7 mouse cellular contexts compared by ENCODE assay signal in the genomic region with DNA sequence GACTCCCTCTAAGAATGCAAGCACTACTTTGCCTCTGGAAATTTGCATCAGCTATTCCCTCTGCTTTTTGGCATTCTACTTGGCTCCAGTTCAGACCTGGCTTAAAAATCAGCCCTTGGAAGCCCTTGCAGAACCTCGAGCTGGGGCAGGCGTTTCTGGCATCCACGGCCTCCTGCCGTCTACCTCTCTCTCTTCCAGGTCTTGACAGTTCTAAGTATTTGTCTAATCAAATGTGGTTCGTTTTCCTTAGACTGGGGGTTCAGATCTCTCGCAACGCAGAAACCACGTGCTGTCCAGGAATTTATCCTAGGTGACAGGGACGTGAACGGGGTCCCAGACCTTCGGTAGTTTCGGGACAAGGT. TPM values are rescaled to one million over a fixed set of nuclear protein-coding genes. Genes with fewer than 3 reads are reported as not detected.
DNase-seq lines count a peak whose midpoint lies in the region; ATAC-seq and TF ChIP-seq lines count a peak whose summit lies in the region.

No protein-coding gene starts in this region.

- no peak for TF ChIP-seq CTCF in ES-Bruce4 (IDR thresholded peaks at IDR 0.05; ENCODE audit: low read depth, low read length)

- no peak for TF ChIP-seq POLR2A in ES-Bruce4 (IDR thresholded peaks at IDR 0.05; ENCODE audit: insufficient read depth, low read length)

- peak overlapping the region; percentile 84 for H3K9ac ChIP-seq in ES-Bruce4 (ENCODE audit: low read depth, poor library complexity, severe bottlenecking)
- peak overlapping the region; percentile 97 for H3K9ac ChIP-seq in embryonic facial prominence, embryonic 14.5 days (ENCODE audit: low read depth, low read length)
- H3K9ac ChIP-seq in heart, embryonic 14.5 days (ENCODE audit: low read length): peak overlapping the region; percentile 96

- H3K4me3 ChIP-seq in ES-Bruce4 (ENCODE audit: low read depth, low read length): peak overlapping the region; percentile 83
- H3K4me3 ChIP-seq in embryonic facial prominence, embryonic 14.5 days (ENCODE audit: low read depth, low read length): peak overlapping the region; percentile 78
- peak overlapping the region; percentile 64 to 70 for H3K4me3 ChIP-seq in heart, embryonic 14.5 days (ENCODE audit: control insufficient read depth in 1 of 2, insufficient read depth in 1 of 2, low read depth in 1 of 2, low read length in 2 of 2)

- no peak for TF ChIP-seq EP300 in ES-Bruce4 (IDR thresholded peaks at IDR 0.05; ENCODE audit: insufficient read depth, low read depth, low read length)

- H3K4me2 ChIP-seq in embryonic facial prominence, embryonic 14.5 days (ENCODE audit: low read depth, low read length): peak overlapping the region; percentile 81
- H3K4me2 ChIP-seq in heart, embryonic 14.5 days (ENCODE audit: low read length): peak overlapping the region; percentile 80

- DNase-seq in 3T3-L1 (ENCODE audit: low read depth, low spot score): peak; percentile 70
- peak; percentile 87 for DNase-seq in embryonic facial prominence, embryonic 14.5 days (ENCODE audit: low spot score)
- peak; percentile 67 for DNase-seq in kidney, postnatal 14 days
- peak; percentile 70 for DNase-seq in lung, postnatal 10 days
- no peak for DNase-seq in retina, postnatal 1 day

- ATAC-seq in embryonic facial prominence, embryonic 14.5 days (ENCODE audit: low read depth): peak; percentile 26; the same call in 1 of the 2 replicates
- ATAC-seq in heart, embryonic 14.5 days (ENCODE audit: insufficient number of reproducible peaks, insufficient read depth, low FRiP score, low read depth): no peak; the same call in 1 of the 2 replicates

- H3K27ac ChIP-seq in ES-Bruce4 (ENCODE audit: insufficient read depth, low read length): peak overlapping the region; percentile 84; the same call in 1 of the 2 replicates
- peak overlapping the region; percentile 100 for H3K27ac ChIP-seq in embryonic facial prominence, embryonic 14.5 days (replicated peaks; ENCODE audit: low read depth, low read length)
- H3K27ac ChIP-seq in heart, embryonic 14.5 days (replicated peaks in 1 of 2; ENCODE audit: control insufficient read depth in 1 of 2, insufficient read depth in 1 of 2, low read depth in 2 of 2, low read length in 2 of 2): peak overlapping the region; percentile 89 to 99

- peaks cover 2% of the 10 kb centered on the region for H3K4me1 ChIP-seq in ES-Bruce4 (ENCODE audit: control insufficient read depth, insufficient read depth, low read length)
- peaks cover 29% of the 10 kb centered on the region for H3K4me1 ChIP-seq in embryonic facial prominence, embryonic 14.5 days (ENCODE audit: control insufficient read depth, insufficient read depth, low read length)
- H3K4me1 ChIP-seq in heart, embryonic 14.5 days (ENCODE audit: control insufficient read depth in 2 of 2, insufficient read depth in 2 of 2, low read length in 2 of 2): peaks cover 11 to 24% of the 10 kb centered on the region in 2 experiments

- no peaks in the 10 kb centered on the region for H3K27me3 ChIP-seq in ES-Bruce4 (ENCODE audit: control insufficient read depth, insufficient read depth, low read length, poor library complexity, severe bottlenecking)
- H3K27me3 ChIP-seq in embryonic facial prominence, embryonic 14.5 days (replicated peaks; ENCODE audit: control insufficient read depth, insufficient read depth, low read length): no peaks in the 10 kb centered on the region
- peaks cover 27% of the 10 kb centered on the region for H3K27me3 ChIP-seq in heart, embryonic 14.5 days (ENCODE audit: control insufficient read depth, insufficient read depth, low read length)

- no peaks in the 10 kb centered on the region for H3K36me3 ChIP-seq in ES-Bruce4 (ENCODE audit: control insufficient read depth, insufficient read depth, low read length, poor library complexity, severe bottlenecking)
- peaks cover 9% of the 10 kb centered on the region for H3K36me3 ChIP-seq in embryonic facial prominence, embryonic 14.5 days (ENCODE audit: control insufficient read depth, insufficient read depth, low read length)
- peaks cover 4% of the 10 kb centered on the region; the same call in 1 of the 2 replicates for H3K36me3 ChIP-seq in heart, embryonic 14.5 days (ENCODE audit: control insufficient read depth, insufficient read depth, low read length)

- 0% methylated on average over 12 of the region's 12 CpGs for WGBS in embryonic facial prominence, embryonic 14.5 days
- WGBS in heart, embryonic 14.5 days: under 1% methylated on average over 12 of the region's 12 CpGs

- H3K9me3 ChIP-seq in ES-Bruce4 (replicated peaks; ENCODE audit: control insufficient read depth, insufficient read depth, low read length, poor library complexity, severe bottlenecking): no peaks in the 10 kb centered on the region
- H3K9me3 ChIP-seq in embryonic facial prominence, embryonic 14.5 days (ENCODE audit: control insufficient read depth, low read length): no peaks in the 10 kb centered on the region
- no peaks in the 10 kb centered on the region for H3K9me3 ChIP-seq in heart, embryonic 14.5 days (ENCODE audit: control insufficient read depth, low read length)

RNA-seq across cellular contexts. Expression of a gene that starts 0.3 kb away (rescaled TPM):
- 12.3 and 13.1 TPM in 2 replicates for polyA plus RNA-seq in ES-Bruce4 (2011; ENCODE audit: insufficient read depth, insufficient read length, low read depth, missing spikeins)
- 31.3 and 36.6 TPM in 2 replicates for polyA plus RNA-seq in embryonic facial prominence, embryonic 14.5 days (2014; fragmentation: Nextera tagmentation; extraction: Ambion mirVana)
- 23.7 and 28.2 TPM in 2 replicates for polyA plus RNA-seq in heart, embryonic 14.5 days (2014; fragmentation: Nextera tagmentation; extraction: Ambion mirVana)

RNA-seq across cellular contexts. Expression of a gene that starts 5.8 kb away (rescaled TPM):
- polyA plus RNA-seq in ES-Bruce4 (2011; ENCODE audit: insufficient read depth, insufficient read length, low read depth, missing spikeins): not detected in 2 replicates
- 0.19 and 0.22 TPM in 2 replicates for polyA plus RNA-seq in embryonic facial prominence, embryonic 14.5 days (2014; fragmentation: Nextera tagmentation; extraction: Ambion mirVana)
- polyA plus RNA-seq in heart, embryonic 14.5 days (2014; fragmentation: Nextera tagmentation; extraction: Ambion mirVana): 0.38 TPM in 1 of 2 replicates, not detected in the other

RNA-seq across cellular contexts. Expression of a gene that starts 24.0 kb away (rescaled TPM):
- polyA plus RNA-seq in ES-Bruce4 (2011; ENCODE audit: insufficient read depth, insufficient read length, low read depth, missing spikeins): 7.2 and 8.2 TPM in 2 replicates
- polyA plus RNA-seq in embryonic facial prominence, embryonic 14.5 days (2014; fragmentation: Nextera tagmentation; extraction: Ambion mirVana): 11.4 and 12.0 TPM in 2 replicates
- polyA plus RNA-seq in heart, embryonic 14.5 days (2014; fragmentation: Nextera tagmentation; extraction: Ambion mirVana): 7.4 and 8.0 TPM in 2 replicates

RNA-seq across cellular contexts. Expression of a gene that starts 24.6 kb away (rescaled TPM):
- polyA plus RNA-seq in ES-Bruce4 (2011; ENCODE audit: insufficient read depth, insufficient read length, low read depth, missing spikeins): 10.4 and 12.2 TPM in 2 replicates
- polyA plus RNA-seq in embryonic facial prominence, embryonic 14.5 days (2014; fragmentation: Nextera tagmentation; extraction: Ambion mirVana): 2.6 and 2.8 TPM in 2 replicates
- 0.46 and 0.47 TPM in 2 replicates for polyA plus RNA-seq in heart, embryonic 14.5 days (2014; fragmentation: Nextera tagmentation; extraction: Ambion mirVana)

RNA-seq across cellular contexts. Expression of a gene that starts 39.5 kb away (rescaled TPM):
- 1.1 TPM in 1 of 2 replicates, not detected in the other for polyA plus RNA-seq in ES-Bruce4 (2011; ENCODE audit: insufficient read depth, insufficient read length, low read depth, missing spikeins)
- polyA plus RNA-seq in embryonic facial prominence, embryonic 14.5 days (2014; fragmentation: Nextera tagmentation; extraction: Ambion mirVana): 0.34 and 1.5 TPM in 2 replicates
- not detected in 2 replicates for polyA plus RNA-seq in heart, embryonic 14.5 days (2014; fragmentation: Nextera tagmentation; extraction: Ambion mirVana)
